8 mouse cellular contexts compared by ENCODE assay signal in genomic region chr8:95293172-95293571, GRCm38 (mm10). TPM values are rescaled to one million over a fixed set of nuclear protein-coding genes. Genes with fewer than 3 reads are reported as not detected.
DNase-seq lines count a peak whose midpoint lies in the region; ATAC-seq and TF ChIP-seq lines count a peak whose summit lies in the region.

No protein-coding gene starts in this region.

- H3K4me3 ChIP-seq in gastrocnemius, adult 2 months, result peak overlapping the region; percentile 78
- no peak overlapping the region for H3K4me3 ChIP-seq in intestine, embryonic 16.5 days (ENCODE audit: low read length)
- H3K4me3 ChIP-seq in midbrain, embryonic 15.5 days, result no peak overlapping the region
- H3K4me3 ChIP-seq in hindbrain, embryonic 13.5 days, result no peak overlapping the region

- intact Hi-C loops in gastrocnemius, adult 2 months (cut with DNase I), result no loop called here

- WGBS in intestine, embryonic 16.5 days, result 72% methylated on average over 11 of the region's 11 CpGs
- WGBS in midbrain, embryonic 15.5 days, result 83% methylated on average over 11 of the region's 11 CpGs
- WGBS in hindbrain, embryonic 13.5 days, result 76% methylated on average over 11 of the region's 11 CpGs

- ATAC-seq in intestine, embryonic 16.5 days, result peak; percentile 31
- ATAC-seq in midbrain, embryonic 15.5 days (replicated peaks), result no peak
- no peak for ATAC-seq in hindbrain, embryonic 13.5 days (ENCODE audit: low FRiP score)

- no peak for TF ChIP-seq CTCF in gastrocnemius, adult 2 months (IDR thresholded peaks at IDR 0.05)

- peak overlapping the region; percentile 88 for H3K27ac ChIP-seq in gastrocnemius, adult 2 months
- peak overlapping the region; percentile 46; the same call in 1 of the 2 replicates for H3K27ac ChIP-seq in intestine, embryonic 16.5 days (ENCODE audit: low read length)
- H3K27ac ChIP-seq in midbrain, embryonic 15.5 days, result no peak overlapping the region
- H3K27ac ChIP-seq in hindbrain, embryonic 13.5 days, result no peak overlapping the region

- H3K4me2 ChIP-seq in intestine, embryonic 16.5 days (ENCODE audit: low read depth, low read length), result no peak overlapping the region
- H3K4me2 ChIP-seq in midbrain, embryonic 15.5 days, result no peak overlapping the region
- no peak overlapping the region for H3K4me2 ChIP-seq in hindbrain, embryonic 13.5 days

- peak; percentile 11 for DNase-seq in NIH3T3 (ENCODE audit: low read depth)
- peak; percentile 72 for DNase-seq in adrenal gland, postnatal 25 days
- DNase-seq in gastrocnemius, adult 2 months, result peak; percentile 90
- DNase-seq in lung, adult 18-20 months, result peak; percentile 85 to 89
- DNase-seq in spleen, postnatal 4 days (ENCODE audit: low spot score in 2 of 2), result peak; percentile 45 to 69

- H3K9ac ChIP-seq in intestine, embryonic 16.5 days (ENCODE audit: low read depth, low read length), result no peak overlapping the region
- no peak overlapping the region for H3K9ac ChIP-seq in midbrain, embryonic 15.5 days
- no peak overlapping the region for H3K9ac ChIP-seq in hindbrain, embryonic 13.5 days

- H3K27me3 ChIP-seq in intestine, embryonic 16.5 days (replicated peaks; ENCODE audit: control insufficient read depth, insufficient read depth, low read length), result no peaks in the 10 kb centered on the region
- no peaks in the 10 kb centered on the region for H3K27me3 ChIP-seq in midbrain, embryonic 15.5 days (replicated peaks)
- H3K27me3 ChIP-seq in hindbrain, embryonic 13.5 days, result no peaks in the 10 kb centered on the region

- H3K9me3 ChIP-seq in intestine, embryonic 16.5 days (ENCODE audit: control insufficient read depth, low read length), result no peaks in the 10 kb centered on the region
- H3K9me3 ChIP-seq in midbrain, embryonic 15.5 days, result no peaks in the 10 kb centered on the region
- no peaks in the 10 kb centered on the region for H3K9me3 ChIP-seq in hindbrain, embryonic 13.5 days

- H3K4me1 ChIP-seq in intestine, embryonic 16.5 days (ENCODE audit: control insufficient read depth, insufficient read depth, low read length), result no peaks in the 10 kb centered on the region
- no peaks in the 10 kb centered on the region for H3K4me1 ChIP-seq in midbrain, embryonic 15.5 days
- H3K4me1 ChIP-seq in hindbrain, embryonic 13.5 days (replicated peaks), result peaks cover 14% of the 10 kb centered on the region

- H3K36me3 ChIP-seq in intestine, embryonic 16.5 days (ENCODE audit: control insufficient read depth, insufficient read depth, low read length), result no peaks in the 10 kb centered on the region
- no peaks in the 10 kb centered on the region for H3K36me3 ChIP-seq in midbrain, embryonic 15.5 days (replicated peaks)
- H3K36me3 ChIP-seq in hindbrain, embryonic 13.5 days, result no peaks in the 10 kb centered on the region

RNA-seq across cellular contexts. Expression of gene Cngb1, which starts 13.2 kb away (rescaled TPM):
- total RNA-seq in adrenal gland, postnatal 25 days (2021), result 0.52 and 1.6 TPM in 2 replicates
- total RNA-seq in gastrocnemius, adult 2 months (2021), result under 1 TPM; 0.08 to 0.66 TPM
- 0.49 and 0.65 TPM in 2 replicates for polyA plus RNA-seq in intestine, embryonic 16.5 days (2015; fragmentation: Nextera tagmentation; extraction: Ambion mirVana)
- polyA plus RNA-seq in midbrain, embryonic 15.5 days (2015; fragmentation: Nextera tagmentation; extraction: Ambion mirVana), result 0.57 and 0.58 TPM in 2 replicates
- polyA plus RNA-seq in hindbrain, embryonic 13.5 days (2015; fragmentation: Nextera tagmentation; extraction: Ambion mirVana), result 0.45 and 0.48 TPM in 2 replicates

RNA-seq across cellular contexts. Expression of gene Tepp, which starts 17.2 kb away (rescaled TPM):
- total RNA-seq in adrenal gland, postnatal 25 days (2021), result 0.76 TPM in 1 of 2 replicates, not detected in the other
- total RNA-seq in gastrocnemius, adult 2 months (2021), result not detected
- polyA plus RNA-seq in intestine, embryonic 16.5 days (2015; fragmentation: Nextera tagmentation; extraction: Ambion mirVana), result not detected in 2 replicates
- polyA plus RNA-seq in midbrain, embryonic 15.5 days (2015; fragmentation: Nextera tagmentation; extraction: Ambion mirVana), result 1.8 and 2.2 TPM in 2 replicates
- 0.94 and 2.1 TPM in 2 replicates for polyA plus RNA-seq in hindbrain, embryonic 13.5 days (2015; fragmentation: Nextera tagmentation; extraction: Ambion mirVana)

RNA-seq across cellular contexts. Expression of gene Zfp319, which starts 38.6 kb away (rescaled TPM):
- total RNA-seq in adrenal gland, postnatal 25 days (2021), result 11.3 and 13.6 TPM in 2 replicates
- total RNA-seq in gastrocnemius, adult 2 months (2021), result 1 to 10 TPM; 3.3 to 4.4 TPM
- polyA plus RNA-seq in intestine, embryonic 16.5 days (2015; fragmentation: Nextera tagmentation; extraction: Ambion mirVana), result 4.5 and 5.2 TPM in 2 replicates
- 19.0 and 19.1 TPM in 2 replicates for polyA plus RNA-seq in midbrain, embryonic 15.5 days (2015; fragmentation: Nextera tagmentation; extraction: Ambion mirVana)
- 16.6 and 17.4 TPM in 2 replicates for polyA plus RNA-seq in hindbrain, embryonic 13.5 days (2015; fragmentation: Nextera tagmentation; extraction: Ambion mirVana)

RNA-seq across cellular contexts. Expression of gene Usb1, which starts 38.9 kb away (rescaled TPM):
- 22.4 and 23.0 TPM in 2 replicates for total RNA-seq in adrenal gland, postnatal 25 days (2021)
- total RNA-seq in gastrocnemius, adult 2 months (2021), result 1 to 10 TPM; 5.8 to 7.1 TPM
- polyA plus RNA-seq in intestine, embryonic 16.5 days (2015; fragmentation: Nextera tagmentation; extraction: Ambion mirVana), result 43.4 and 45.8 TPM in 2 replicates
- 37.4 and 38.4 TPM in 2 replicates for polyA plus RNA-seq in midbrain, embryonic 15.5 days (2015; fragmentation: Nextera tagmentation; extraction: Ambion mirVana)
- 35.1 and 37.8 TPM in 2 replicates for polyA plus RNA-seq in hindbrain, embryonic 13.5 days (2015; fragmentation: Nextera tagmentation; extraction: Ambion mirVana)

RNA-seq across cellular contexts. Expression of gene Mmp15, which starts 58.9 kb away (rescaled TPM):
- 8.7 and 10.5 TPM in 2 replicates for total RNA-seq in adrenal gland, postnatal 25 days (2021)
- total RNA-seq in gastrocnemius, adult 2 months (2021), result 10 to 100 TPM; 13.8 to 17.0 TPM
- polyA plus RNA-seq in intestine, embryonic 16.5 days (2015; fragmentation: Nextera tagmentation; extraction: Ambion mirVana), result 7.9 and 8.3 TPM in 2 replicates
- polyA plus RNA-seq in midbrain, embryonic 15.5 days (2015; fragmentation: Nextera tagmentation; extraction: Ambion mirVana), result 18.1 and 18.7 TPM in 2 replicates
- 17.4 and 18.4 TPM in 2 replicates for polyA plus RNA-seq in hindbrain, embryonic 13.5 days (2015; fragmentation: Nextera tagmentation; extraction: Ambion mirVana)

Comparison
In these comparisons a context has a peak if more than half of its experiments do, and no peak if none do; other contexts are left out.
1. DNase-seq: peak in every context shown above with its lines; median percentile 90 in gastrocnemius, adult 2 months; 87 in lung, adult 18-20 months; 72 in adrenal gland, postnatal 25 days; 57 in spleen, postnatal 4 days; 11 in NIH3T3.
2. H3K27ac ChIP-seq: peak in gastrocnemius, adult 2 months (single experiment) and intestine, embryonic 16.5 days (single experiment); none in midbrain, embryonic 15.5 days (single experiment) and hindbrain, embryonic 13.5 days (single experiment).